Mouse (Mus musculus): ENCODE data around the gene BC029722. TPM values are rescaled to one million over a fixed set of nuclear protein-coding genes. Genes with fewer than 3 reads are reported as not detected.

Gene BC029722
- polyA plus RNA-seq, 1 experiment: 32.2 TPM

DNA sequence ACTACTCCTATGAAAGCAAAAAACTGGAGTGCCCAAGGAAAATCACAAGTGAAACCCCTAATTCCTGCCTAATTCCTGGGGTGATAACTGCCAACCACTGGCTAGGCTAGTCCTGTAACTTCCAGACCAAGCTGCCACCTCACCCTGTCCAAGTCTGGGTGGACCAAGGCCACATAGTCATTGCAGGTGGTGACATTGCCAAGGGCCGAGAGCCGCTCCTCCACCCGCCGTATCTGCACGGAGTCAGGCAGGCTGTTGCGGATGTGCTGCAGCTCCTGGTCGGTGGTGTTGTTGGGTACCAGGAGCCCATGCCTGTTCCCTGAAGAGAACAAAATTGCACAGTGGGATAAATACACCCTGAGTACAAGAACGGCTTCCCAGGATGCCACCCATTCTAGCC lies 4.5 kb upstream of the BC029722 start:
- H3K4me2 ChIP-seq (ENCODE audit: low read depth): no peak overlapping the region
- TF ChIP-seq USF1 (IDR thresholded peaks at IDR 0.05; ENCODE audit: low read depth) (no peak), MYOD1 (IDR thresholded peaks at IDR 0.05; ENCODE audit: control insufficient read depth in 1 of 3, insufficient read length in 2 of 3, low read depth in 2 of 3) (no peak), POLR2AphosphoS2 (IDR thresholded peaks at IDR 0.05; ENCODE audit: insufficient read length, low read depth) (no peak), SRF (IDR thresholded peaks at IDR 0.05; ENCODE audit: control insufficient read depth, insufficient read length, low read depth) (no peak), MYOG (IDR thresholded peaks at IDR 0.05; ENCODE audit: control insufficient read depth in 1 of 3, insufficient read depth in 1 of 3, insufficient read length in 2 of 3, low read depth in 2 of 3) (no peak), POLR2A (IDR thresholded peaks at IDR 0.05; ENCODE audit: insufficient read length, low read depth) (no peak), E2F4 (IDR thresholded peaks at IDR 0.05; ENCODE audit: insufficient read depth) (no peak), REST (IDR thresholded peaks at IDR 0.05; ENCODE audit: insufficient read depth, insufficient read length) (no peak), TCF12 (IDR thresholded peaks at IDR 0.05; ENCODE audit: insufficient read depth, poor library complexity, severe bottlenecking) (no peak), CEBPB (IDR thresholded peaks at IDR 0.05; ENCODE audit: insufficient read depth, poor library complexity, severe bottlenecking) (no peak), MAX (IDR thresholded peaks at IDR 0.05; ENCODE audit: low read depth) (no peak), TCF3 (IDR thresholded peaks at IDR 0.05; ENCODE audit: insufficient read length, low read depth) (no peak)
- peaks cover 28% of the 10 kb centered on the region for H3K79me2 ChIP-seq (ENCODE audit: control insufficient read depth, insufficient read depth)
- no peak overlapping the region for H3K4me3 ChIP-seq
- no peak overlapping the region for H3ac ChIP-seq (ENCODE audit: control insufficient read depth, insufficient read length)
- H3K36me3 ChIP-seq (ENCODE audit: control insufficient read depth, insufficient read depth): peaks cover 21% of the 10 kb centered on the region
- H3K27me3 ChIP-seq (ENCODE audit: control insufficient read depth, insufficient read depth, insufficient read length): no peaks in the 10 kb centered on the region

- no peaks in the 10 kb centered on the region for H3K27me3 ChIP-seq (ENCODE audit: control insufficient read depth, insufficient read depth, insufficient read length)
- peaks cover 22% of the 10 kb centered on the region for H3K79me2 ChIP-seq (ENCODE audit: control insufficient read depth, insufficient read depth)
- TF ChIP-seq MYOD1 (IDR thresholded peaks at IDR 0.05; ENCODE audit: control insufficient read depth in 1 of 3, insufficient read length in 2 of 3, low read depth in 2 of 3) (no peak), USF1 (IDR thresholded peaks at IDR 0.05; ENCODE audit: low read depth) (no peak), E2F4 (IDR thresholded peaks at IDR 0.05; ENCODE audit: insufficient read depth) (no peak), POLR2A (IDR thresholded peaks at IDR 0.05; ENCODE audit: insufficient read length, low read depth) (no peak), SRF (IDR thresholded peaks at IDR 0.05; ENCODE audit: control insufficient read depth, insufficient read length, low read depth) (no peak), TCF12 (IDR thresholded peaks at IDR 0.05; ENCODE audit: insufficient read depth, poor library complexity, severe bottlenecking) (no peak), MYOG (IDR thresholded peaks at IDR 0.05; ENCODE audit: control insufficient read depth in 1 of 3, insufficient read depth in 1 of 3, insufficient read length in 2 of 3, low read depth in 2 of 3) (no peak), CEBPB (IDR thresholded peaks at IDR 0.05; ENCODE audit: insufficient read depth, poor library complexity, severe bottlenecking) (no peak), POLR2AphosphoS2 (IDR thresholded peaks at IDR 0.05; ENCODE audit: insufficient read length, low read depth) (no peak)
- no peak overlapping the region for H3K4me3 ChIP-seq
- H3ac ChIP-seq (ENCODE audit: control insufficient read depth, insufficient read length): no peak overlapping the region
- H3K4me2 ChIP-seq (ENCODE audit: low read depth): no peak overlapping the region
- H3K36me3 ChIP-seq (ENCODE audit: control insufficient read depth, insufficient read depth): peaks cover 21% of the 10 kb centered on the region
Measured at GRCm38 (mm10) chr2:155820779-155821178, 1.6 kb upstream of the BC029722 start.

- TF ChIP-seq SRF (IDR thresholded peaks at IDR 0.05; ENCODE audit: control insufficient read depth, insufficient read length, low read depth) (no peak), REST (IDR thresholded peaks at IDR 0.05; ENCODE audit: insufficient read depth, insufficient read length) (no peak), MYOG (IDR thresholded peaks at IDR 0.05; ENCODE audit: control insufficient read depth in 1 of 3, insufficient read depth in 1 of 3, insufficient read length in 2 of 3, low read depth in 2 of 3) (no peak), MYOD1 (IDR thresholded peaks at IDR 0.05; ENCODE audit: control insufficient read depth in 1 of 3, insufficient read length in 2 of 3, low read depth in 2 of 3) (no peak), CEBPB (IDR thresholded peaks at IDR 0.05; ENCODE audit: insufficient read depth, poor library complexity, severe bottlenecking) (no peak), POLR2AphosphoS2 (IDR thresholded peaks at IDR 0.05; ENCODE audit: insufficient read length, low read depth) (no peak), E2F4 (IDR thresholded peaks at IDR 0.05; ENCODE audit: insufficient read depth) (no peak), TCF3 (IDR thresholded peaks at IDR 0.05; ENCODE audit: insufficient read length, low read depth) (no peak), POLR2A (IDR thresholded peaks at IDR 0.05; ENCODE audit: insufficient read length, low read depth) (no peak), MAX (IDR thresholded peaks at IDR 0.05; ENCODE audit: low read depth) (no peak), TCF12 (IDR thresholded peaks at IDR 0.05; ENCODE audit: insufficient read depth, poor library complexity, severe bottlenecking) (no peak), USF1 (IDR thresholded peaks at IDR 0.05; ENCODE audit: low read depth) (no peak)
- H3K36me3 ChIP-seq (ENCODE audit: control insufficient read depth, insufficient read depth): peaks cover 21% of the 10 kb centered on the region
- H3ac ChIP-seq (ENCODE audit: control insufficient read depth, insufficient read length): peak overlapping the region; percentile 65
- no peaks in the 10 kb centered on the region for H3K27me3 ChIP-seq (ENCODE audit: control insufficient read depth, insufficient read depth, insufficient read length)
- H3K79me2 ChIP-seq (ENCODE audit: control insufficient read depth, insufficient read depth): peaks cover 11% of the 10 kb centered on the region
- H3K4me3 ChIP-seq: peak overlapping the region; percentile 43
- H3K4me2 ChIP-seq (ENCODE audit: low read depth): peak overlapping the region; percentile 25
Measured at GRCm38 (mm10) chr2:155819449-155820251, 424 bp upstream of the BC029722 start.

DNA sequence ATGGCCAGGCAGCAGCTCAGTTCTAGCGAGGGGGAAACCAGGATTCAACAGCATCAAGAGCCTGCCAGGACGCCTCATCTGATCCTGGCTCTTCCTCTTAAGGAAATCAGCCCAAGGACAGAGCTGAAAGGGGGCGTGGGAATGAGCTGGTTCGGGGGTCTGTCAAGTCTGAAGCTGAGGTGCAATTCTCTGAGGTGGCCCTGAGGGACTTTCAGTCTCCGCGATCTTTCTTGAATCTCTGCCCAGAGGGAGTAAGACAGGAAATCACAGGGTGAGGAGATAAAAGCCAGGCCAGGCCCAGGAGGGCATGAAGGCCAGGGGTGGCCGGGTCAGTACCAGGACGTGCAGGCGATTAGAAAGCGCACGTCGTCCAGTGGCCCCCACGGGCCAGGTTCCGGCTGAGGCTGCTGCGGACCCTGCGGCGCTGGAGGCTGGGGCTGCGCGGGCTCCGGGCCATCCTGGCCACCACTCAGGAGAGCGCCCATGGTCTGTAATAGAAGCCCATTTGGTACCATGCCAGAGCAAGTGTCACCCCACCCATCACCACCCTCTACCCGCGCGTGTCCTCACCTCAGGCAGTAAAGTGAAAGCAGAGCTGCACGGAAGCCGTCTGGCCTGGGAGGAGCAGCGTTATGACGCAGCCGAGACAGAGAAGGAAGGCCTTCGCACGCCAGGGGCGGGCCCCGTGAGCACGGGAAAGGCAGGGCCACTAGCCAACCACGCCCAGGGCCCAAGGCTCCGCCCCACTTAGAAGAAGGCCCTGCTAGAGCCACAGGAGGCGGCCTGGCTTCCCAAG lies 432 bp downstream of the BC029722 start:
- TF ChIP-seq MYOG (IDR thresholded peaks at IDR 0.05; ENCODE audit: control insufficient read depth in 1 of 3, insufficient read depth in 1 of 3, insufficient read length in 2 of 3, low read depth in 2 of 3) (peak in 1 of 3 experiments; percentile 32), MAX (IDR thresholded peaks at IDR 0.05; ENCODE audit: low read depth) (no peak), USF1 (IDR thresholded peaks at IDR 0.05; ENCODE audit: low read depth) (no peak), CEBPB (IDR thresholded peaks at IDR 0.05; ENCODE audit: insufficient read depth, poor library complexity, severe bottlenecking) (no peak), MYOD1 (IDR thresholded peaks at IDR 0.05; ENCODE audit: control insufficient read depth in 1 of 3, insufficient read length in 2 of 3, low read depth in 2 of 3) (peak in 1 of 3 experiments; percentile 4), SRF (IDR thresholded peaks at IDR 0.05; ENCODE audit: control insufficient read depth, insufficient read length, low read depth) (peak; percentile 20), TCF3 (IDR thresholded peaks at IDR 0.05; ENCODE audit: insufficient read length, low read depth) (no peak), E2F4 (IDR thresholded peaks at IDR 0.05; ENCODE audit: insufficient read depth) (no peak), REST (IDR thresholded peaks at IDR 0.05; ENCODE audit: insufficient read depth, insufficient read length) (no peak), POLR2AphosphoS2 (IDR thresholded peaks at IDR 0.05; ENCODE audit: insufficient read length, low read depth) (peak; percentile 100), POLR2A (IDR thresholded peaks at IDR 0.05; ENCODE audit: insufficient read length, low read depth) (peak; percentile 93), TCF12 (IDR thresholded peaks at IDR 0.05; ENCODE audit: insufficient read depth, poor library complexity, severe bottlenecking) (no peak)
- Histone ChIP-seq H3K27me3 (ENCODE audit: control insufficient read depth, insufficient read depth, insufficient read length) (no peaks in the 10 kb centered on the region), H3K4me3 (peak overlapping the region; percentile 43), H3K36me3 (ENCODE audit: control insufficient read depth, insufficient read depth) (peaks cover 21% of the 10 kb centered on the region), H3ac (ENCODE audit: control insufficient read depth, insufficient read length) (peak overlapping the region; percentile 65), H3K79me2 (ENCODE audit: control insufficient read depth, insufficient read depth) (peaks cover 2% of the 10 kb centered on the region), H3K4me2 (ENCODE audit: low read depth) (peak overlapping the region; percentile 90)
